Mouse (Mus musculus): ENCODE measurements at regions not wholly inside any gene's neighbourhood (a gene's known extent, or its start where the extent isn't known, plus 50 kb on each side); places are given as distances from the start of the nearest gene placed in this dataset.

GRCm38 (mm10) chr2:144123395-144124034 is 90.7 kb downstream of the Banf2 start:
- DNase-seq: no peak

- no peak for DNase-seq
Measured at GRCm38 (mm10) chr2:144127082-144128037, 94.5 kb downstream of the Banf2 start.

GRCm38 (mm10) chr2:144128038-144128402 is 95.2 kb downstream of the Banf2 start:
- peak; percentile 34 for DNase-seq

- peak; percentile 39 for DNase-seq
Measured at GRCm38 (mm10) chr2:144128527-144128926, 95.7 kb downstream of the Banf2 start.

GRCm38 (mm10) chr2:144133806-144134574 is 101.1 kb downstream of the Banf2 start:
- no peak for DNase-seq

- DNase-seq: no peak
Measured at GRCm38 (mm10) chr2:144134575-144134958, 101.7 kb downstream of the Banf2 start.

GRCm38 (mm10) chr2:144135586-144135985 is 102.7 kb downstream of the Banf2 start:
- no peak for DNase-seq

GRCm38 (mm10) chr2:144143620-144144384 is 110.9 kb downstream of the Banf2 start:
- DNase-seq: no peak

- no peak for DNase-seq
Measured at GRCm38 (mm10) chr2:144144486-144145136, 111.8 kb downstream of the Banf2 start.

- DNase-seq: no peak
Measured at GRCm38 (mm10) chr2:144156456-144157211, 113.8 kb upstream of the Mgme1 start.

GRCm38 (mm10) chr2:144157343-144157742 is 113.1 kb upstream of the Mgme1 start:
- DNase-seq: no peak

- DNase-seq: no peak
Measured at GRCm38 (mm10) chr2:144158256-144158655, 112.2 kb upstream of the Mgme1 start.

GRCm38 (mm10) chr2:144159854-144160331 is 110.6 kb upstream of the Mgme1 start:
- DNase-seq: peak; percentile 76

GRCm38 (mm10) chr2:144160434-144160833 is 110.0 kb upstream of the Mgme1 start:
- peak; percentile 30 for DNase-seq

- peak; percentile 52 for DNase-seq
Measured at GRCm38 (mm10) chr2:144161852-144162251, 108.6 kb upstream of the Mgme1 start.

- DNase-seq: peak; percentile 71
Measured at GRCm38 (mm10) chr2:144164102-144164501, 106.4 kb upstream of the Mgme1 start.

- peak; percentile 87 for DNase-seq
Measured at GRCm38 (mm10) chr2:144164986-144165821, 105.3 kb upstream of the Mgme1 start.

- no peak for DNase-seq
Measured at GRCm38 (mm10) chr2:144166102-144166750, 104.2 kb upstream of the Mgme1 start.

GRCm38 (mm10) chr2:144169576-144170178 is 100.8 kb upstream of the Mgme1 start:
- no peak for DNase-seq
